Mouse (Mus musculus): ENCODE measurements around the gene Btbd9.

Btbd9 gene

GRCm38 (mm10) chr17:30339317-30339716 lies 237.0 kb downstream of the Btbd9 start:
- no peak for DNase-seq (ENCODE audit: low spot score in 2 of 2)

DNA sequence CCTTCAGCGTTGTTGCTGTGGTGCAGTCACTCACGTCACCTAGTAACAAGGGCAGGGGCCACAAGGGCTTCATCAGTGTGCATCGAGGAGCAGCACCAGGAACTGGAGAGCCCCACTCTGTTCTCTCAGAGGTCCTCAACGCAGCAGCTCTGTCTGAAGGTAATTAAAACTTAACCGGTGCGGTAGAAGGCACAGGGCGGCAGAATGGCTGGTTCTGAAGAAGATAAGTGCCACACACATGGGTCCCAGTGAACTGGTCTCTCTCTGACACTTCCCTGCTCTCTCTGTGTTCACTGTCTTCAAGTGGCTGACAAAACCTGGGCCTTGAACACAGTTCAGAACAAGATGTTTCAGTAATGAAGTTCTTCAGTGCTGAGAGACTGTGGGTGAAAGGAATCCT lies 239.5 kb downstream of the Btbd9 start:
- DNase-seq (ENCODE audit: low spot score in 2 of 2), result no peak

DNA sequence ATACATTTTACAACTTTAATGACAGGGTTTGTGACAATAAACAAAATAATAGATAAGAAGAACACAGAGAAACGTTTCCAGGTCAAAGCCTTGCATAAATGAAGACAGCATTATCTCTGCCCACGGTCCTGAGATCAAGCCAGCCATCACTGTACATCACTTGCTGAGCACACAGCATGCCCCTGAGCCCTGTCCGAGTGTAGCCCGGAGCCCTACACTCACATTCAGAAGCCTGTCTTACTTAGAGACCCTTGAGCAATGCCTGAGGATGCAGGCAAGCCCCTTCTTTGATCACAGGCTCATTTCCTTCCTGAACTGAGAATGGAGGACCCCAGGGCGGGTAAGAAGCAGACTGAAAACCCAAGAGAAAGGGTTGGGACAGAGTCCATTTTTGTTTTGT lies 240.0 kb downstream of the Btbd9 start:
- DNase-seq (ENCODE audit: low spot score in 2 of 2), result no peak

DNA sequence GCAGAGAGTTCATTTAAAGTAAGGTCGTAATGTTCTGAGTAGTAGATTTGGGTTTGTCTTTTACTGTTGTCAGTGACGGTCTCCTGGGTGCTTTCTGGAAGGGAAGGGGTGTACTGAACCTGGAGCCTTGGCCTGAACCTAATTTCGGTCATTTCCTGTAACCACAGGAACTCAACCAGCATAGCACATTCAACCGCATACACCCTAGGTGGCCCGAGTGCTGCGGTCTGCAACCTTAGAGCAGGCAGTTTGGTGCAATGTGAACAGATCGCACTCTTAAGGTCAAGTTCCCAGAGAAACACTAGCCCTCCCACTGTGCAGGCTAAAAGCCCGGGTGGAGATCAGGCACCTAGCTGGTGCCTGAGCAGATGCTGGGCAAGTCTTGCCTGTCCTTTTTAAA lies 240.5 kb downstream of the Btbd9 start:
- no peak for DNase-seq (ENCODE audit: low spot score in 2 of 2)

DNA sequence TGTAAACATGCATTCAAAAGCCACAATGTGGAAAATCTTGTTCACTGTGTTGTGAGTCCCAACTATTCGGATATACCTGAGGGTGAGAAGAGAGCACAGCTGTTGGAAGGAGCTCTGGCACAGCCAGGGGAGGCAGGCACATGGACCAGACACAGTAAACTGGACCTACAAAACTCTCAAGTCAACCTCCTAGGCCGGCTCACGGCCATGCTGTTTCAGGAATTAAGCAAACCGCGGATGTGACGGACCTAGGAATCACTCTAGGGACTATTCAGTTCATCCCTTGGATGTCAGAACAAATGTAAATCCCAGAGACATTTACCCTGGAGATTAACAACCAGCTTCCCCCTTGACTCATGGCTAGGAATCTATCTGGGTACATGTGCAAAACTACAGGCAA lies 242.0 kb downstream of the Btbd9 start:
- no peak for DNase-seq (ENCODE audit: low spot score in 2 of 2)

GRCm38 (mm10) chr17:30333136-30333535 lies 243.2 kb downstream of the Btbd9 start:
- no peak for DNase-seq (ENCODE audit: low spot score in 2 of 2)

- DNase-seq (ENCODE audit: low spot score in 2 of 2), result no peak
These were observed 244.9 kb downstream of the Btbd9 start for GRCm38 (mm10) chr17:30331380-30331779.

DNA sequence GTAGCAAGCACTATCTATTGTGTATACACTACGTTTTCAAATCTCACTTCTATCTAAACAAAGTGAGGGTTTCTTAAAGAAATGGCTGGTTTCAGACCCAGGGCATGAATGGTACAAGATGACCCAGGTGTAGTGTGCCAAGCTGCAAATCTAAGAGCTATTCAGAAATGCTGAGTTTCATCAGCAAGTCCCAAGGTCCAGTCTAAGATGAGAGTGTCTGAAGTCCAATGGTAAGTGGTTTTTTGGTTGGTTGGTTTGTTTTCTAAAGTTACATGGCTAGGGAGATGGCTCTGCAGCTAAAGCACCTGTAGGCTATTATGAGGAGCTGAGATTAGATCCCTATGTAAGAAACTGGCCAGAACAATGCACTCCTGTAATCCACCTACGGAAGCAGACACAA lies 246.8 kb downstream of the Btbd9 start:
- no peak for DNase-seq (ENCODE audit: low spot score in 2 of 2)

GRCm38 (mm10) chr17:30328924-30329323 lies 247.4 kb downstream of the Btbd9 start:
- DNase-seq (ENCODE audit: low spot score in 2 of 2), result no peak

- no peak for DNase-seq (ENCODE audit: low spot score in 2 of 2)
These were observed 249.4 kb downstream of the Btbd9 start for GRCm38 (mm10) chr17:30326906-30327305.

DNA sequence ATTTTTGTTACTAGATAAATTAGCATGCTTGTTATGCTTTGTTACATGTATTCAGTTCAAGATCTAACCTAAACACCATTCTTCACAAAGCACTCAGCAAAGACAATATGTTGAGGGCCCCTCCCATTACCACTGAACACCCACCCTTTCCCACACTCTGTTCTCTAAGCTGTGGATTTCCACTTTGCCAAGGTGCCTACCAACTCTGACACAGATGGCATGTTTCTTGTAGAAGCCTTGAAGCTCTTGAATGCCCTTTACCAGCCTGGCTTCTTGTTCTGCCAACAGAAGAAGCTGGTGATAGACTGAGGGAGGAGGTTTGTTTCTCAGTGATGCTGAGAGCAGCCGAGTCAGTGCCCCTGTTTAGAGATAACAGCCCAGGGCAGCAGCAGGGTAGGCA lies 256.0 kb downstream of the Btbd9 start:
- no peak for DNase-seq (ENCODE audit: low spot score in 2 of 2)

GRCm38 (mm10) chr17:30312688-30313087 lies 263.6 kb downstream of the Btbd9 start:
- DNase-seq (ENCODE audit: low spot score in 2 of 2), result no peak

DNA sequence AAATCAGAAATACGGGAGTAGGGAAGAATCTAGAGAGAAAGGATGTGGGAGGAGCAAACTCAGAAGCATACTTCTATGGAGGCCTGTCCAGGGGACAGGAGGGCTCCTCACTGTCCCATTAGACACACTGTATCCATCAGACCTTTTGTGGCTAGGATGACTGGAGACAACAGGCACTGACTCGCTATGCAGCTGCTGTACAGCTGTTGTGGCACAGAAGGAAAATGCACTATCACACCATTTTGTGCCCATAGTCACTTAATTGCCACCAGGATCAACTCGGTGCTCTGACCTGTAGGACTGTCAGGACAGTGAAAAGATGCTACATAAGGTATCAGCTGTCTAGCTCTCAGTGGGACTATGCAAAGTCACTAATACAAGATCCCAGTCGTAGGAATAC lies 266.7 kb downstream of the Btbd9 start:
- DNase-seq (ENCODE audit: low spot score in 2 of 2), result no peak

DNA sequence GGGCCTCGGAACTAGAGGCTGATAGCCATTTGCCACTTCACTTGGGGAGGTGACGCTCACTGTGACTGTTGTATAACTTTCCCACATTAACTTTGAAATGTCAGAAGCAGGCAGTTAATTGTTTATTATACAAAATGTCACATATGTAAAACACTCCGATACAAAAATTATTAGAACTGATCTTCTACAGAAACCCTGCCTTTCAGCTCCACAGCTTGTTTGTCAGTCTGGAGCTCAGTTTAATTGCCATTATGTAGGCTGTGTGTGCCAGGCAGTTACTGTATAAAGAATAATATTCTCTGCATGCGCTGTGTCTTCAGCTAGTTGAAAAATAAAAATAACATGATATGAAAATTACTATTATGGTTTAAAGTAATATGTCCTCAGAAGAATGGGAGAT lies 267.4 kb downstream of the Btbd9 start:
- no peak for DNase-seq (ENCODE audit: low spot score in 2 of 2)

DNA sequence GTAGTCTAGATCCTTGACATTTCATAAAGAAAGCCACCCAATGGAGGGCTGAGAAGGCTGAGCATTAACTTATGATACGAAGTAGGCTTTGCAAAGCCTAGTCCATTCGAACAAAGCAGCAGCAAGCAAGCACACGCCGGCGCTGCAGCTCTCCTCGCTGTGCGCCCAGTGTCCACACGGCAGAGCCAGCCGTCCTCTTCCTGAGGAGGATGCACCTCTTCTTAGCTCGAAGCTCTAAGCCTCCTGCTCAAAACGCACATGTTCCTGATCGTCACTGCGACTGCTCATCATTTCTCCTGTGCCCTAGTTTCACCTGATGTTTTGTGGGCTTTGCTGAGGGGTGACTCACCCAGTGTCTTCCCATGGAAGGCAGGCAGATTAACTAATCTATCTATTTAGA lies 268.0 kb downstream of the Btbd9 start:
- DNase-seq (ENCODE audit: low spot score in 2 of 2), result no peak

DNA sequence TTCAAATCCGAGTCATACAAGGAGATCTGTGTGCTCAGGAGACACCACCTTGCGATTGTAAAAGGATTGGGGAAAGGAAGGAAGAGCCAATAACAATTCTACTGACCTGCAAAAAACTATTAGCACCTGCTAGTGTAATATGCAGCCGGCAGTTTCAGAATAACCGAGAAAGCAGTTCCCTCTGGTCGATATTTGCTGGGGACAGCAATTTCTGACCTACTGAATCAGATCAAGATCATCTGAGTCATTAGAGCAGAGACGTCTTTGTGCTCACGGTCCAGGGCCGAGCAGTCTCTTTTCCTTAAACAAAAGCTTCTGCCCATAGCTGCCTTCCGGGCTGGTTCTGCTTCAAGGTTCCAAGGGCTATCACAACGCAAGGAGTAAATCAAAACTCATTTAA lies 269.1 kb downstream of the Btbd9 start:
- no peak for DNase-seq (ENCODE audit: low spot score in 2 of 2)

DNA sequence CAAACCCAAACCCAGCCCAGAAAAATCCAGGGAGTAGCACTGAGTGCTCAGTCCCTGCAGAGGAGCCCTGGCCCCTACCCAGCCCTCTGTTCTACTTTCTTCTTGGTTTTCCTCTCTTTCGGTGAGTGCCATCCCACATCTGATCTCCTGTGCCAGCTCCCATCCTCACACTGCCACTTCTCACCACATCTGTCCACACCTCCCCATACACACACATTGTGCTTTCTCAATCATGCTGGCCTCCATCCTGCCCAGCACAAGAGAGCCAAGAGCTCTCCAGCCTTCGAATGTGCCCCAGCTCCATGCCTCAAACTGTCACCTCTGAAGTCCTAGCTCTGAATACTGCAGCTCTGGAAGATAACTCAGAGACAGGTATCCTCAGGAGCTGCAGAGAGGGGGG lies 271.5 kb downstream of the Btbd9 start:
- no peak for DNase-seq (ENCODE audit: low spot score in 2 of 2)

DNA sequence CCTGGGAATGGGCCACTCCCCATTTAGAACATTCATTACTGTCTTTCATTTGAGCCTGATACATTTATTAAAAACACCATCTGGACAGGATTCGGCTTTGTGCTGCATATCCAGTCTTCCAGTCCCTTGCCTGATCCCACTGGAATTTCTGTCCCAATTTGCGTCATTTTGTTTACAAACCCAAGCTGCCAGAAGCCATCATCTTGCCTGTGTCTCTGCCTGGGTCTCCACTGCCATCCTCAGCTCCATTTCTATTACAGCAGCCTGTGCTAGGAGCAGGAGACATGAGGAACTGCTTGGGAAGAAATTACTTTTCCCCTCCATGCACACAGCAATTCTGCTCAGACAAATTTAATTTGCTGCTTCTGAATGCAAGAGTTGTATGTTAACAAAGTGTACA lies 274.9 kb downstream of the Btbd9 start:
- DNase-seq (ENCODE audit: low spot score in 2 of 2), result no peak

- DNase-seq (ENCODE audit: low spot score in 2 of 2), result no peak
These were observed 278.9 kb downstream of the Btbd9 start for GRCm38 (mm10) chr17:30297432-30297831.

DNA sequence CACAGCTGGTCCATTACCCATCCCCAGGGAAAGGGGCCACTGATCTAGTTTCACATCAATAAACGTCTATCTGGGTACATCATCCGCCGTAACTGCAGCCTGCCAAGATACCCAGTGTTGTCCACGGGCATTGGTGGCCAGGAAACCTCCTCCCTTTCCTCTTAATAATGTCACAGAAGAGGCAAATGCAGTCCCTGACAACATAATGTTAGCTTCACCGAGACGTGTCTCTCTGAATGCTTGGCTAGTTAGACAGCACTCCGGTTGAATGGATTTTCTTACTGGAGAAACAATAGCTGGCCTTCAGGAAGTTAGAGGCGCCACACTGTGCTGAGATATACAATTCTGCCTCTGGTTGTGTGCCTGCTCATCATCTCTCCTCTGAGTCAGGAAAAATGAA lies 280.2 kb downstream of the Btbd9 start:
- DNase-seq (ENCODE audit: low spot score in 2 of 2), result no peak

- no peak for DNase-seq (ENCODE audit: low spot score in 2 of 2)
These were observed 283.6 kb downstream of the Btbd9 start for GRCm38 (mm10) chr17:30292666-30293065.

DNA sequence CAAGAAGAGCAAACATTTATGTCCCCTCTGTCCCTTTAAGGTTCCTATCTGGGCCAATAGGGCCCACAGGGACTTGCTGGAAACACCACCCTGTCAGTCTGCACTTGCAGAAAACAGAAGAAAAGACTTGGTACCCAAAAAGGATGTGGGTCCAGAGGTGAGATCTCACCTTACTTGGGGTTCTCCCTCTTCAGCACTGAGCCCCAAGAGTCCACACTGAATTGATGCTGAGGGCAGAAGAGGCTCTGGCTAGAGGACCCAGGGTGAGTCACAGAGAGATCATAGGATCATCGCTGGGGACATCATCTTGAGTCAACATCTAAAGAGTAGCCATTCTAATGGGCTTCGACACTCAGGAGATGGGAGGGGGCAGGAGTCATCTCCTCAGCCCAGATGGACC lies 290.6 kb downstream of the Btbd9 start:
- DNase-seq (ENCODE audit: low spot score in 2 of 2), result no peak

DNA sequence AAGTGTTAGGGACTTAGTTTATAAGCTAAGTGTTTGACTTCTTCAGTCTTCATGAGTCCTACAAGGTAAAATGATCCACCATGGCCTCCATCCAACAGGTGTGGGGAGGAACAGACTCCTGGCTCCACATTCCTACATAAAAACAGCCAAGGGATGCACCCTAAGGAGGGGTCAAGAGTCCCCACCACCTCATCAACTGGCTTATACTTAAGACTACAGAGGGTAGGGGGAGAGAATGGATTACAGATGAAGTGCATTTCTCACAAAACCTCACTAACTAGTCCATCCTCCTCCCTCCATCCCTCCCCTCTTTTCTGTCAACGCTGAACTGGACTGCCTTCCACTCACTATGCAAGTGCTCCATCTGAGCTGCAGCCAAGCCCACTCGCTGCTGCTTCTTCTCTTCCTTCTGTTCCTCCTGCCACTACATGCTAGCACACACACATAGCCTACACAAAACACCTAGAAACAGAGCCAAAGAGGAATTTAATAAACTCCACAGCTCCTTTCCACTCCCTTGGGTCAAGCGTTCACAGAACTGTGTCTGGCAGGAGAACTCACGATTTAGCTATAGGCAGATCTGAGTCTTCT lies 292.7 kb downstream of the Btbd9 start:
- no peak for DNase-seq (ENCODE audit: low spot score in 2 of 2)

DNA sequence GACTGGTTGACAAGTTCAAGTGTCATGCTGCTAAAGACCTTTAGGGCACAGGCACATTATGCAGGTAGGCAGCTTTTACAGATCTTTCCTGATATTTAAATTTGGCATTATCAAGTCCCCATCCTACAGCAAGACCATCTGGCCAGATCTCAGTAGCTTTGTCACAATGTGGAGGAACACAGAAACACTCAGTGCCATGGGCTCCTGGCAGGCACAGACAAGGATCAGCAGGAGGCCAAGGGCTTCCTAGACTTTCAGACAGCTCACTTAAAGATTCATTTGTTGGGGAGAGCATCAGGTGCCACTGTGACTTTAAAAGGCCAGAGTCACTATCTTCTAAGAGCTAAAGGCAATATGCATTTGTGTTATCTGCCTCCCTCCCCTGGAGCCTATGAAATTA lies 293.3 kb downstream of the Btbd9 start:
- DNase-seq (ENCODE audit: low spot score in 2 of 2), result no peak
